Mouse (Mus musculus) mouse embryonic stem cell (cell line): ENCODE data around the gene Trim34b.
"Not testable (repeated sequence)": the region's sequence is repeated elsewhere in the genome, so short reads cannot be mapped to it uniquely, and the experiment has no call there.

Experiments used
- in situ Hi-C, 2 experiments: fragments of 300-500 bp; cut with MboI; formaldehyde crosslinking; loops; 1 replicate in 1 of 2; 3 replicates in 1 of 2; pipeline ENCODE4 v1.14.3; 2019 to 2020; ENCODE audit warnings: low sequenced_read_pairs in 2 of 2, low pct_unique_long_range_greater_than_20kb in 1 of 2, mixed read lengths in 1 of 2; ENCODE audit not compliant: unreplicated experiment in 1 of 2

Gene Trim34b

DNA sequence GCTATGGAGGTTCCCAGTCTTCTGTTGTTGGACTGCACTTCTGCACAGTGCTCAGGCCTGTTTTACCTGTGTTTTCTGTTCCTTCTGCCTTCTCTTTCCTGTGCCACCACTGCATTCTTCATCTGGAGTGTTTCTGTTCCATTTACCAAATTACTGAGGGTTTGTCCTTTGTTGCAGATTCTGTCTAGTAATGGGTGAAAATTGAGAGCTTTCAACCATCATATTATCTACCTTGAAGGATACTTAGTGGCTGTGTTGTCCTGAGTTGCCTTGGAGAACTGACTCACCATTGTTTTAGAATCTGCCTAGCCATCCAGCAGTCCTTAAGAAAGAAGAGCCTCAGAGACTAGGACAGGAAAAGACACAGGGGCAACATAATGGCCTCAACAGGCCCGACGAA lies at the start of gene Trim34b:
TSS of gene Trim34b (plus strand) at position 301 of the 400 bp plus-strand sequence.
- in situ Hi-C loops, result not testable (repeated sequence)

DNA sequence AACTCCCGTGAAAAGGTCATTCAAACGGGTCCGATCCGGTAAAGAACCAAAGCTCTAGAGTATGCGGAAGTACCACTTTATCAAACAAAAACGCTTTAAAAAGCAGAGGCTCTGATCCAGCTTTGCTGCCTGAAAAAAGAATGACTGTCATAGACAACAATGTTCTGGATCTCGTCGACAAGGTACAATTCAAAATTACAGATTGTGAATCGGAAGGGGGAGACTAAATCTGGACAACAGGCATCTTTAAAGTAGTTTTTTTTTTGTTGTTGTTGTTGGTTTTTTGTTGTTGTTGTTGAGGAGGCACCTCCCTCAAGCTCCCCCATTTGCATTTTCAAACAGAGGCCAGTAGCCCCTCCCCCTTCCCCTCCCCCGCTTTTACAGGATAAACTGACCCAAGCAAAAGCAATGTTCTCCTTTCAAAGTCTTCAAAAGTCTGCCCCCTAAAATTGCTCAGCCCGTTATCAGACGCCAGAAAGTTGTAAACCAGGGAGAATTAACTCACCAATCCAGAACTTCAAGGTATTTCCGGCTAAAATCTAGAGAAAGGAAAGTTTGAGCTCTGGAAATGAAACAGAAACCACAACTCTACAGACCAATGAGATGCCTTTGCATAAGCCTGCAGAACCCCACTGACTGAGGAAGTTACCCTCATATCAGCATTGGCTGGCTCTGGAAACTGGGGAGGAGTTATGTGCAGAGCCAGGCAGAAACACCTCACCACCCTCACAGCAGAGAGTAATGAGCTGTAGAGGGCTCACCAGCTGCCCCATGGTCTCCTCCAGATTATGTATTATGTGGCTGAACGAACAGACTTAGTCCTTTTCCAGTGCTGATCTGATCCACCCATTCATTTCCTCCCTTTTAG lies 41.5 kb upstream of the Trim34b start, which contains the start of gene Trim5:
TSS of gene Trim5 (minus strand) at position 519 of the 868 bp plus-strand sequence.
- in situ Hi-C loops, result not testable (repeated sequence)

DNA sequence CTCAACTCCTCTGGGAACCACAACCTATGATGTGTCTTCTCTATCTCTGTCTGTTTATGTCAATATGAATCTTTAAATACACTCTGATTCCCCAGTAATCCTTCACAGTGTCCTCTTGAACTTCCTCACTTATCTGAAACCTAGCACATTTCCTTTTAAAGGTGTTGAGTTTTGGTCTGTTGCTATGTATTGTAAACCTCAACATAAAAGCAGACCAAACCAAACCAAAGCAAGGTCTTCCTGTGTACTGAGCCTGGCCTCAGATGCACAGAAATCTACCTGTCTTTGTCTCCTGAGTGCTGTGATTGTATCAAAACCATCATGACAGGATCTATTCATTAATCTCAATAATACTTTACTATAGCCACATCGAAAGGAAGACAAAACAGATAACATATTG lies 38.6 kb upstream of the Trim34b start:
- in situ Hi-C loops, result no loop called here

DNA sequence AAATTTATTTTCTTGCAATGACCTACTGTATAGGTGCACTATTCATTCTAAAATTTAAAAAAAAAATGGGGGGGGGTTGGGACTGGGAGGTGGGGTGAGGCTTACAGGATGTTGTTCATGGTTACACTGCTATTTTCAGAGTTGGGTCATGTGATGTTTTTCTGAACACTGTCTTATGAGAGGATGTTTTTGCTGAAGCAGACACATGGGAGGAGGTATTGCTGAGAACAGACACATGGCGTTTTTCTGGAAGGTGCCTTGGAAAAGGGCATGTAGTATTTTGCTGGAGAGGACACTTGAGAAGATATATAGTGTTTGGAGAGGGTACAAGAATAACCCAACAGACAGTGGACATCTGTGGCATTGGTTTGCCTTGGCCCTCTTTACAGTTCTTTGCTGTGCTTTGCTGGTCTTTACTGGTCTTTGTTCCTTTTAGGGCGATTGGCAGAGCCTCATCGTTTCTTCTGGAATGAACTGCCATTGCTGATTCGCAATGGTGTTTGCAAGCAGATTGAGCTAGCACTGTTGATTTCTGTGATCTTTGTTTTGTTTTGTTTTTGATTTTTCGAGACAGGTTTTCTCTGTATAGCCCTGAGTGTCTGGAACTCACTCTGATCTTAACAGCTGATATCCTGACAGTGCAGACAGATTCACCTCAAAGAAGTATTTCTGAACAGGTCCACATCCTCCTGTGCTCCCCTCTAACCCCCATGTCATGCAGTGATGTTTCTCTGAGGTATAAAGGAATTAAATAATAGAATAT lies 37.5 kb upstream of the Trim34b start:
- in situ Hi-C loops, result no loop called here

DNA sequence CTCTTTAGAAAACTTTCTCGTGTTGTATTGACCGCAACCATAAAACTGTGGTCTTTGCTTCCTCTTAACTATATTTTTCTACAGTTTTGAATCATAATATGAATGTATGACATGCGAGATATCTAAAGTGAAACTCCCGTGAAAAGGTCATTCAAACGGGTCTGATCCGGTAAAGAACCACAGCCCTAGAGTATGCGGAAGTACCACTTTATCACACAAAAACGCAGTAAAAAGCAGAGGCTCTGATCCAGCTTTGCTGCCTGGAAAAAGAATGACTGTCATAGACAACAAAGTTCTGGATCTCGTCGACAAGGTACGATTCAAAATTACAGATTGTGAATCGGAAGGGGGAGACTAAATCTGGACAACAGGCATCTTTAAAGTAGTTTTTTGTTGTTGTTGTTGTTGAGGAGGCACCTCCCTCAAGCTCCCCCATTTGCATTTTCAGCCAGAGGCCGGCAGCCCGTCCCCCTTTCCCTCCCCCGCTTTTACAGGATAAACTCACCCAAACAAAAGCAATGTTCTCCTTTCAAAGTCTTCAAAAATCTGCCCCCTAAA lies 14.4 kb upstream of the Trim34b start:
- in situ Hi-C loops, result no loop called here

DNA sequence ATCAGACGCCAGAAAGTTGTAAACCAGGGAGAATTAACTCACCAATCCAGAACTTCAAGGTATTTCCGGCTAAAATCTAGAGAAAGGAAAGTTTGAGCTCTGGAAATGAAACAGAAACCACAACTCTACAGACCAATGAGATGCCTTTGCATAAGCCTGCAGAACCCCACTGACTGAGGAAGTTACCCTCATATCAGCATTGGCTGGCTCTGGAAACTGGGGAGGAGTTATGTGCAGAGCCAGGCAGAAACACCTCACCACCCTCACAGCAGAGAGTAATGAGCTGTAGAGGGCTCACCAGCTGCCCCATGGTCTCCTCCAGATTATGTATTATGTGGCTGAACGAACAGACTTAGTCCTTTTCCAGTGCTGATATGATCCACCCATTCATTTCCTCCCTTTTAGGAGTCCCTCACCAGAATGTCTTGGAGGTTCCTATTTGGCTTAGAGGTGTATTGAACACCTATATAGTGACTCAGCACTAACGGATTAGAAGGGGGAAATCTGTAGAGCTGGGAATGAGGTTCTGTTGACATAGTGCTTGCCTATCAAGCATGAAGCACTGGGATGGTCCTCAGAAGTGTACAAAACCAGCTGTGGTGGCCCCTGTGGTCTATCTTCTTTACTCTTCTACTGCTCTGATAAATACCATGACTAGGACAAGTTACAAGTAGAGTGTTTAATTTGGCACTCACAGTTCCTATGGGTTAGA lies 13.7 kb upstream of the Trim34b start, which contains the start of gene Trim12a:
TSS of gene Trim12a (minus strand) at position 98 of the 712 bp plus-strand sequence.
- in situ Hi-C loops, result not testable (repeated sequence)

DNA sequence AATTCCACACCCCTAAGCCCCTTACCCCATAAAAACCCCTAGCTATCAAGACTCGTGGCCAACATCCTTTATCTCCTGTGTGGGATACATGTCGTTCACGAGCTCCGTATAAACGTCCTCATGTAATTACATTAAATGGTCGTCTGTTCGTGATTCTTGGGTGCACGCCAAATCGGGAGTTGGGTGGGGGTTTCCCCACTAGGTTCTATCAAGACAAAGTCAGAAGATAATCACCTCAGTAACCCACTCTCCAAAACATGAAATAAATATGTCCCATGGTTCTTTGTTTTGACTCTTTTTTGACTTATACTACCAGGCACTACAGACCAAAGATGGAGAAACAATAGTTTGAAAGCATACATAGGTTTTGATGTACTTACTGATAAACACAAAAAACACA lies 7.2 kb upstream of the Trim34b start:
- in situ Hi-C loops, result no loop called here

DNA sequence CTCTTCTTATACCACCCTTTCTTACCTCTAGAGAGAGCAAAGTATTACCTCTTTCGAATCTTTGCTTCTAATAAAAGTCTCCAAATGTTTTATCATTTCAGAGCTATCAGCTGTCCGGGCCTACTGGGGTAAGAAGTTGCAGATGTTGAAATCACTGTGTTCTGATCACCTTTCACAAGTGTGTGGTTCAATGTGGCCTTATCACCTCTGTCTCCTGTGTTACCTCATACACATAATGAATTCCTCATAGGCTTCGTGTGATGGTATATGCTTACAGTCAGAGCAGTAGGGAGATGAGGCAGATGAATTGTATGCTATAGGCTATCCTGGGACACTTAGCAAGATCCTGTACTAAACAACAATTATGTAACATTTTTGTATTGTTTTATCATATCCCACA lies 6.3 kb downstream of the Trim34b start:
- in situ Hi-C loops, result not testable (repeated sequence)

DNA sequence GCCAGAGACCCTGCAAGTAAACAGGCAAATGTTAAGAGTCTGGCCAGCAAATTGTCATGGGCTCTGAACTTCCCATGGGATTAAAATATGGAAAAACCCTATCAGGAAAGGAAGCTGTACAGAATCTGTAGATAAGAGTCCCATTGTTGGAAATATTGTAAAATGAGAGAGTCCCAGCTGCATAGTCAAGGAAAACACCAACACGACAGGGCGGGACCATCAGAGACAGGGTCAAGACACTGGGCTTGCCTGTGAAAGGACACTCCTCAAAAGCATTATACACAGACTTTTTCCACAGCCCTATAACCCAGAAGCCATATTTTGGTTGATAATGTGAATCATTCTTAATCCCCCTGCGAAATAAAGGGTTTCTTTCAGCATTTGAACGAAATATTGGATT lies 11.5 kb downstream of the Trim34b start:
- in situ Hi-C loops, result not testable (repeated sequence)

DNA sequence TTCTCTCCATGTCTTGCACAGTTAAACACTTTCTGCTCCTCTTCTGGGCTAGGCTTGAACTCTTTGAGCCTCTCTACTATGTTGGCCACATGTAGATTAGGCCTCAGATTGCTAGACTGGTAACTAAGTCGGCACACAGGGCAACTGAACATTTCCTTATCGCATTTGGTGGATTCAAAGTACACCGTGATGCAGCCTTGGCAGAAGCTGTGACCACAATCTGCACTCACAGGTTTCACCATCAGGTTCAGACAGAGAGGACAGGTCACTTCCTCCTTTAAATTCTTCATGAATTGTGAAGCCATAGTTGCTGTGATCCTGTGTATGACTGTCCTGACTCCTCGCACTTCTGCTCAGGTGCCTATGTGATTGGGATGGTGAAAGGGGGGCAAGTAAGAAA lies 18.8 kb downstream of the Trim34b start:
- in situ Hi-C loops, result not testable (repeated sequence)

DNA sequence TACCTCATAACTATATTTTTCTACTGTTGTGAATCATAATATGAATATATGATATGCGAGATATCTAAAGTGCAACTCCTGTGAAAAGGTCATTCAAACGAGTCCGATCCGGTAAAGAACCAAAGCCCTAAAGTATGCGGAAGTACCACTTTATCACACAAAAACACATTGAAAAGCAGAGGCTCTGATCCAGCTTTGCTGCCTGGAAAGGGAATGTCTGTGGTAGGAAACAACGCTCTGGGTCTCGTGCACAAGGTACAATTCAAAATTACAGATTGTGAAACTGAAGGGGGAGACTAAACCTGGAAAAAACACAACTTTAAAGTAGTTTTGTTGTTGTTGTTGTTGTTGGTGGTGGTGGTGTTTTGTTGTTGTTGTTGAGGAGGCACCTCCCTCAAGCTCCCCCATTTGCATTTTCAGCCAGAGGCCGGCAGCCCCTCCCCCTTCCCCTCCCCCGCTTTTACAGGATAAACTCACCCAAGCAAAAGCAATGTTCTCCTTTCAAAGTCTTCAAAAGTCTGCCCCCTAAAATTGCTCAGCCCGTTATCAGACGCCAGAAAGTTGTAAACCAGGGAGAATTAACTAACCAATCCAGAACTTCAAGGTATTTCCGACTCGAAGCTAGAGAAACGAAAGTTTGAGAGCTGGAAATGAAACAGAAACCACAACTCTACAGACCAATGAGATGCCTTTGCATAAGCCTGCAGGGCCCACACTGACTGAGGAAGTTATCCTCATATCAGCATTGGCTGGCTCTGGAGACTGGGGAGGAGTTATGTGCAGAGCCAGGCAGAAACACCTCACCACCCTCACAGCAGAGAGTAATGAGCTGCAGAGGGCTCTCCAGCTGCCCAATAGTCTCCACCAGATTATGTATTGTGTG lies 23.7 kb downstream of the Trim34b start, which contains the start of gene Trim12c:
TSS of gene Trim12c (minus strand) at position 646 of the 883 bp plus-strand sequence.
- in situ Hi-C loops, result no loop called here

DNA sequence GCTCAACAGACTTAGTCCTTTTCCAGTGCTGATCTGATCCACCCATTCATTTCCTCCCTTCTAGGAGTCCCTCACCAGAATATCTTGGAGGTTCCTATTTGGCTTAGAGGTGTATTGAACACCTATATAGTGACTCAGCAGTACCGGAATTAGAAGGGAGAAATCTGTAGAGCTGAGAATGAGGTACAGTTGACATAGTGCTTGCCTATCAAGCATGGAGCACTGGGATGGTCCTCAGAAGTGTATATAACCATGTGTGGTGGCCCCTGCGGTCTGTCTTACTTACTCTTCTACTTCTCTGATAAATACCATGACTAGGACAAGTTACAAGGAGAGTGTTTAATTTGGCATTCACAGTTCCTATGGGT lies 24.3 kb downstream of the Trim34b start:
- in situ Hi-C loops, result no loop called here

DNA sequence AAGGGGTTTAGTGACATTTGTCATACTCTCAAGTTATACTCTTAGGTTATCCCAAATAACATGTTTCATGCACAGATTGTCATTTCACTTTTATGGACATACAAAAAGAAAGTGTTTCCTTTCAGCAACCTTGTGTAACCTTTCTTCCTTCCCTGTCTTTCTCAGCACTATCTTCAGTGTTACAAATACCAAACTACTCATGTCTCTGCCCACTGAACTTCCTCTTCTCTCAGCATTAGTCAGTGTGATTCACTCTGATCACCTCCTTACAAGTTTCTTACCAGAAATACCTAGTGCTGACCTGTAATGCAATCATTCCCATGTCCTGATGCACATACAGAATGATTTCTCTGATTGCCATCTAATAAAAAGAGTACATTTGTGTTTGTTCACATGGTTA lies 37.1 kb downstream of the Trim34b start:
- in situ Hi-C loops, result no loop called here

DNA sequence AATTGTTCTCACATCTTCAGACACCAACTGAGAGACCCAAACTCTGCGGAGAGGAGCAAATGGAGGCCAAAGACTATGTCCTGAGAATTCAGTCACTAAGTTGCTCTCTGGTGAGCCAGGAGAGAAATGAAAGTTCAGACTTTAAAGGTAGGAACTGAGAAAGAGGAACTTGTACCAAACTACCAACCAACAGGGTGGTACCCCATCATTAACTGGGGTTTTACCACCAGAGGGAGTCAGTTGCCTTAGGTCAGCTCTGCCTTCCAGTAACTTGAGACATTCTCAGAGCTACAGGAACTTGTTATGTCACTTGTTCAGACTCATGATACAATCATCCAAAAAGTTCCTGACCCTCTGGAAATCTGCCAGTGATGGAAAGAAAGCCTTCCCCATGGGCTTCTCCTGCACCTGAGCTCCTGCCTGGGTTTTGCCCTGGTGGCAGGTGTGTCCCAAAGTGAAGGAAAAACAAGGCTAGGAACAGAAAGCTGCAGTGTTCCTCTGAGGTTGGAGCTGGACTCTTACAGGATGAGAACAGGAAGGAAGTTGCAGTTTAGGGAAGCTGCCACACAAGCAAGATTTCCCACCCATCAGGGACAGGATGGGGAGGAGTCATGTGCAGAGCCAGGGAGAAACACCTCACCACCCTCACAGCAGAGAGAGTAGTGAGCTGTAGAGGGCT lies 40.6 kb downstream of the Trim34b start, which contains the start of gene Trim30b:
TSS of gene Trim30b (minus strand) at position 149 of the 679 bp plus-strand sequence.
- in situ Hi-C loops, result no loop called here
